14 mouse cellular contexts compared by ENCODE assay signal in the genomic region with DNA sequence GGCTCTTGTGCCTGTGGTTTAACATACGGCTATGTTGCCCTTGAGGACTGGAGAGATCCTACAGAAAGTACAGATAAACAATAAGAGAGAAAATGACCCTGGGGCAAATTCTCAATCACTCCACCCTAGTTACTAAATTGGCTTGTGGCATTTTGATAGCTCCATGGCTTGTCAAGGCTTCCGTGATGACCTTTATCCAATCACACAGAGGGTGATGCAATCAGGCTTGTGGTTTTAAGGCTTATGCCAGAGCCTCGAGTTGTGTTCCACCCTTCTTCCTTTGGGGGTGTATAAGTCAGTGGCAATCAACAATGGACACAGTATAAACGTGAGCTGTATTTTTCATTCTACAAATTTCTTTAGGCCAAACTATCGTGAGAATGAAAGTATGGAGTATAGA.
DNase-seq lines count a peak whose midpoint lies in the region; ATAC-seq and TF ChIP-seq lines count a peak whose summit lies in the region.
"Had no signal": no experiment of that assay in that cellular context is flagged by ENCODE, and none has a peak within 500 bp of the region (broad histone marks: within the 10 kb centered on the region; RNA-seq: fewer than 3 reads in every experiment).

No protein-coding gene starts in this region.

- no peak overlapping the region for H3K9ac ChIP-seq in stomach, postnatal 0 days (ENCODE audit: low read length)
- H3K9ac ChIP-seq in forebrain, embryonic 15.5 days (replicated peaks) = no peak overlapping the region
- H3K9ac ChIP-seq: heart, embryonic 12.5 days; hindbrain, embryonic 14.5 days; liver, embryonic 13.5 days had no signal

- no peak for ATAC-seq in stomach, postnatal 0 days (ENCODE audit: low FRiP score, low TSS enrichment)
- ATAC-seq in forebrain, embryonic 15.5 days (replicated peaks) = no peak

- H3K36me3 ChIP-seq in stomach, postnatal 0 days (ENCODE audit: control insufficient read depth, insufficient read depth, low read length) = no peaks in the 10 kb centered on the region
- H3K36me3 ChIP-seq in forebrain, embryonic 10.5 days (replicated peaks) = no peaks in the 10 kb centered on the region
- no peaks in the 10 kb centered on the region for H3K36me3 ChIP-seq in forebrain, embryonic 15.5 days
- H3K36me3 ChIP-seq: heart, embryonic 12.5 days; liver, embryonic 13.5 days; midbrain, embryonic 10.5 days had no signal

- TF ChIP-seq CTCF in stomach, postnatal 0 days (IDR thresholded peaks at IDR 0.05; ENCODE audit: low read depth) = no peak

- TF ChIP-seq EP300 in stomach, postnatal 0 days (optimal IDR thresholded peaks at IDR 0.05) = no peak

- H3K9me3 ChIP-seq in stomach, postnatal 0 days (ENCODE audit: control insufficient read depth, low read length) = no peaks in the 10 kb centered on the region
- no peaks in the 10 kb centered on the region for H3K9me3 ChIP-seq in forebrain, embryonic 10.5 days
- no peaks in the 10 kb centered on the region for H3K9me3 ChIP-seq in forebrain, embryonic 15.5 days
- H3K9me3 ChIP-seq: liver, embryonic 13.5 days; midbrain, embryonic 10.5 days had no signal

- WGBS in stomach, postnatal 0 days = 58% methylated on average over 5 of the region's 5 CpGs
- 82% methylated on average over 5 of the region's 5 CpGs for WGBS in forebrain, embryonic 10.5 days
- WGBS in forebrain, embryonic 15.5 days = 82% methylated on average over 5 of the region's 5 CpGs

- peak; percentile 10 to 87 for DNase-seq in adrenal gland, adult (ENCODE audit: inconsistent age in 2 of 2, low spot score in 1 of 2)
- no peak for DNase-seq in adrenal gland, postnatal 4 days (ENCODE audit: low spot score in 2 of 2)
- peak; percentile 11 for DNase-seq in lung, postnatal 25 days (ENCODE audit: low spot score)
- DNase-seq in lung, postnatal 10 days = no peak
- DNase-seq in c-Kit-positive CD71-negative TER-119-negative erythroid progenitor cells, embryonic 14.5 days (ENCODE audit: low read depth) = peak; percentile 14
- DNase-seq in stomach, postnatal 0 days (ENCODE audit: low spot score) = no peak
- DNase-seq in forebrain, embryonic 10.5 days (ENCODE audit: extremely low spot score, low spot score) = no peak
- DNase-seq: cerebellum, adult 11 months; kidney, adult 8-10 months; liver, embryonic 13.5 days had no signal

- H3K4me2 ChIP-seq in stomach, postnatal 0 days (replicated peaks; ENCODE audit: low read depth) = no peak overlapping the region
- no peak overlapping the region for H3K4me2 ChIP-seq in forebrain, embryonic 15.5 days (replicated peaks)
- H3K4me2 ChIP-seq: heart, embryonic 12.5 days; hindbrain, embryonic 14.5 days; liver, embryonic 13.5 days had no signal

- no peaks in the 10 kb centered on the region for H3K27me3 ChIP-seq in stomach, postnatal 0 days (ENCODE audit: control insufficient read depth, insufficient read depth, low read length)
- H3K27me3 ChIP-seq in forebrain, embryonic 10.5 days (ENCODE audit: poor library complexity, severe bottlenecking) = no peaks in the 10 kb centered on the region
- H3K27me3 ChIP-seq in forebrain, embryonic 15.5 days = no peaks in the 10 kb centered on the region
- H3K27me3 ChIP-seq: heart, embryonic 12.5 days; liver, embryonic 13.5 days had no signal

- no peak overlapping the region for H3K27ac ChIP-seq in stomach, postnatal 0 days (replicated peaks)
- H3K27ac ChIP-seq in forebrain, embryonic 10.5 days = no peak overlapping the region
- no peak overlapping the region for H3K27ac ChIP-seq in forebrain, embryonic 15.5 days (replicated peaks)
- H3K27ac ChIP-seq: hindbrain, embryonic 14.5 days; liver, embryonic 13.5 days; midbrain, embryonic 10.5 days had no signal

- H3K4me1 ChIP-seq in stomach, postnatal 0 days (replicated peaks; ENCODE audit: control insufficient read depth, insufficient read depth) = no peaks in the 10 kb centered on the region
- no peaks in the 10 kb centered on the region for H3K4me1 ChIP-seq in forebrain, embryonic 10.5 days
- no peaks in the 10 kb centered on the region for H3K4me1 ChIP-seq in forebrain, embryonic 15.5 days
- H3K4me1 ChIP-seq: heart, embryonic 12.5 days; liver, embryonic 13.5 days had no signal

- no peak overlapping the region for H3K4me3 ChIP-seq in stomach, postnatal 0 days (ENCODE audit: low read depth, low read length)
- H3K4me3 ChIP-seq in forebrain, embryonic 10.5 days = no peak overlapping the region
- H3K4me3 ChIP-seq in forebrain, embryonic 15.5 days = no peak overlapping the region
- H3K4me3 ChIP-seq: heart, embryonic 12.5 days; liver, embryonic 13.5 days; midbrain, embryonic 10.5 days had no signal

Comparison
In these comparisons a context has a peak if more than half of its experiments do, and no peak if none do; other contexts are left out.
1. DNase-seq: peak in adrenal gland, adult (2 of 2), lung, postnatal 25 days (single experiment) and c-Kit-positive CD71-negative TER-119-negative erythroid progenitor cells, embryonic 14.5 days (single experiment); none in adrenal gland, postnatal 4 days (0 of 2), lung, postnatal 10 days (single experiment), stomach, postnatal 0 days (single experiment) and forebrain, embryonic 10.5 days (single experiment).